Mouse (Mus musculus) adrenal gland, postnatal 25 days (tissue): ENCODE measurements around the gene Hbq1b. TPM values are rescaled to one million over a fixed set of nuclear protein-coding genes. Genes with fewer than 3 reads are reported as not detected.

Source experiments
- DNase-seq: peaks from one replicate; pipeline ENCODE4 v3.0.0; 2021; ENCODE audit warnings: mixed read lengths
- total RNA-seq: library from RNA; stranded (reverse); gene quantifications from 2 replicates; pipeline ENCODE4 v1.2.3, GENCODE M21; 2021

Hbq1b gene
- total RNA-seq, 1 experiment from 2014 or later = 0.64 TPM

DNA sequence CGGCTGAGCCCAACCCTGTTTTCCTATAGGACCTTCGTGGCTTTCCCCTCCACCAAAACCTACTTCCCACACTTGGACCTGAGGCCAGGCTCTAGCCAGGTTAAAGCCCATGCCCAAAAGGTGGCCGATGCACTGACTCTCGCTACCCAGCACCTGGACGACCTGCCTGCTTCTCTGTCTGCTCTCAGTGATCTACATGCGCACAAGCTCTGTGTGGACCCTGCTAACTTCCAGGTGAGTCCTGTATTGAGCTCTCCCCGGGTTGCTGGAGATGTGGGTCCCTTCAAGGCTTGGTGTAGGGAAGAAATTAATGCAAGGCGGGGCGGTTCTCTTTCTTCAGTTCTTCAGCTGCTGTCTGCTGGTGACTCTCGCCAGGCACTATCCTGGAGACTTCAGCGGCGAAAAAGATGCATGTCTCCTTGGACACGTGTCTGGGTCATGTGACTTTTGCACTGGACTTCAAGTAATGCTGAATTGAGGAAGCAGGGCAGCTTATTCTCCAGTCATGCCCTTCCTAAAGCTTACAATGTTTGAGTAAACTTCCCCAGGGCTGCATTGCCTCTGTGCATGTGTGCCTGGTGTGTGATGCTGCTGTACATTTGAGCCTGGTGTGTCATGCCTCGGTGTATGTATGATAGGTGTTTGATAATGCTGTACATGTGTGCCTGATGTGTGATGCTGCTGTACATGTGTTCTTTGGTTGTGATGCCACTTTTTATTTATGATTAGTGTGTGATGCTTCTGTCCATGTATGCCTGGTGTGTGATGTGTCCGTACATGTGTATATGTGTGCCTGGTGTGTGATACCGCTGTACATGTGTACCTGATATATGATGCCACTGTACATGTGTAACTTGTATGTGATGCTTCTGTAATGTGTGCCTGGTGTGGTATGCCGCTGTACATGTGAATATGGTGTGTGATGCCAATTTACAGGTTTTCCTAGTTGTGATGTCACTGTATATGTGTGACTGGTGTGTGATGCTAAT, 13.8 kb downstream of the Hbq1b start:
- no peak for DNase-seq

- DNase-seq = no peak
Measured at GRCm38 (mm10) chr11:32301506-32301905, 14.7 kb downstream of the Hbq1b start.

- no peak for DNase-seq
Measured at GRCm38 (mm10) chr11:32302824-32303419, 16.2 kb downstream of the Hbq1b start.

DNA sequence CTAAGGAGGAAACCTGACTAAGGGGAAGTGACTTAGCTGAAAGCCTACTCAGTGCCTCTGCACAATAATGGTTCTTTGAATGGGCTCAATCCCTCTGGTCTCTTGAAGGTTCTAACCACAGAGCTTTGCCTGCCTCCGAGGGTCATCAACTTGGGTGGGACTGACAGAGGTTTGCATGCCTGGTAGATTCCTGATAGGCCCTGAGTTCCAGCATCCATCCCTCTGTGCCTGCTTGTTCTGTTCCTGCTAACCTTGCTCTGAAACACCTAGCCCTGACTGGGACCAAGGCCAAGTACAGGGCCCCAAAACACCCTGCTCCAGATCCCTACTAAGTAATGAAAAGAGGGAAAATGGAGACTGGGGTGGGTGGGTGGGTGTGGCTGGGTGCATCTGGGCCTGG, 16.7 kb downstream of the Hbq1b start:
- no peak for DNase-seq

DNA sequence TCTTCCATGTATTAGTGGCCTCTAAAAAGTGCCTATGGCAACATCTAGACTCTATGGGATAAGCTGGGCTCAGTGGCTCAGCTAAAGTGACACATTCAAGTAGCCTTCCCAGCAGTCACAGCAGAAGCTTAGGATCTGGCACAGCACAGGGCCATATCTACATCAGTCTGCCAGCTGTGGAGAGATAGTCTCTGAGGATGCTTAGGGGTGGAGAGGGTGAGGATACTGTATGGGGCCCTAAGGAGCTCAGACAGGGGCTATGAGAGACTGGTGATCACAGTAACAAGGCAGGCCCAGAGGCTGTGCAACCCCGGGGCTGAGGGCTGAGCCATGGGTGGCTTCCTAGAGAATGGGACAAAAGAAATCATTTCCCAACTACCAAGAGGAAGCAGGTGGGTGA, 20.2 kb downstream of the Hbq1b start:
- DNase-seq = no peak

DNA sequence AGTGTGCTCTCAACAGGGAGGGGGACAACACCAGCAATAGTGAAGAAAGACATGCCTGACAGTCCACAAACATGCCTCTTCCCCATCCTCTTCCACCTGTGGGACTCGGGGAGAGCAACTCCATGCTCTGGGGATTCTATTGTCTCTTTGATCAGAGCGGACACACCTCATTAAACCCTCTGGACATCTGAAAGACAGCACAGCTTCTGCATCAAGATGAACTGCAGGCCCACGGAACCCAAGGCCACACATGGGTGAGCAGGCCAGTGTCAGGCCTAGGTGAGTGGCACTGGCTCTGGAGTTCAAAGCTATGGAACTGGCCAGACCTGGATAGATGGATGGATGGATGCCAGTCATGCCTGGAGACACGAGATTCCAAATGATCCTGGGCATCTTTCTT, 22.7 kb downstream of the Hbq1b start:
- DNase-seq = no peak

DNA sequence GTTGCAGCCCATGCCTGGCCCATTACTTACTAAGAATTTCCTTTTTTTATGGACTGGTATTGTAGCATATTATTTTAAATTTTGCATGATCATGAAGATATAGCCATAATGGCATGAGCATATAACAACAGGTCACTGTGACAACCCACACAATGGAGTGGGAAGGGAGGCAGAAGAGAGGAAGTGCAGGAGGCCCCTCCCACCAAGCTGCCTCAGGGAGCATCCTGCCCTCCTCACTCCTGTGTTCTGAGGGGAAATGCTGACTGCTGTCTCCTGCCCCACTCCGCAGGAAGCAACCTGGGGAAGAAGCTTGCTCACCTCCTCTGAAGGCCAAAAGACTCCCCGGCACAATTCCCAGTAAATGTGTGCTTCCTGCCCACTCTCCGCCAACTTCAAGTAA, 23.2 kb downstream of the Hbq1b start:
- DNase-seq = no peak

GRCm38 (mm10) chr11:32316009-32316408, 29.2 kb downstream of the Hbq1b start:
- no peak for DNase-seq

DNA sequence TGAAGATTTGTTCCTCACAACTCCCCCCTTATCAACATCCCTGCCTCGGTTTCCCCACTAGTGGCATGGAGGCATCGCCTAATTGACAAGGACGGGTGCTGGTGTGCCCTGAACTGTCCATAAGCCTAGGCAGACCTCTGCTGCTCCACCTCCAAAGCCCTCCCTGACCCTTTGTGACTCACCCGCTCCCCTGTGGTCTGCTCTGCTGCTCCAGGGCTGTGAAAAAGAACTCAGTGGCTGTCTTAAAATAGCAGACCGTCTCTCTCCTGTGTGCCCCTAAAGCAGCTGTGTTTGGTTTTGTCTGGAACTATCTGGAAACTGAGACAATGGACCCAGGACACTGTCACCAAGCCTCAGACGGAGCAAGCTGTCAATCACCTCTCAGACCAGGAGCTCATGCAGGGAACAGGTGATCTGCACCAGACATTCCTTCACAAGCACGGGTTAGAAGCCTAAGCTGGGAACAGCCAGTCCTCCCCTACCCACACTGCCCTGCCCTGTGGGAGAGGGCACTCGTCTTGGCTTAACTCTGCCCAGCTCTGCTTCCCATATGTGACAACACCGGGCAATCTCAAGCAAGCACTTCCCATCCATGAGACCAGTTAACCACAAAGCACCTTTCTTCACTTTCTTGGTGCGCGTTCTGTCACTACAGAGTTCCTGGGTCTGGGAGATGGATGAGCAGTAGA, 33.9 kb downstream of the Hbq1b start:
- no peak for DNase-seq

DNA sequence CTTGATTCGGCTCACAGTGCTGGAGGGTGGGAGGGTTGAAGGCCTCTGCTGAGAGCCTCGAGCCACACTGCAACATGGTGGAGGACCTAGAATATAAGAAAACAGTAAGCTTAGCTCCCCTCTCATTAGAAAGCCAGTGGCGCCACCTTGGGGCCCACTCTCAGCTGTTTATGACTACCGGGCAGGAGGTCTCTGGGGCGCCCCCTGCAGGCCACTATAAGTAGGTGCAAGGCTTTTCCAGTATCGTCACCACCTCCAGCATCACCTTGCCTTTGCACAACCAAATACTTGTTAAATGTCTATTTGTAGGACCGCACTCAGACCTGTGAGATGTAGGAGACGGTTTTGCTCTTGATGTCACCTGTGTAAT, 34.4 kb downstream of the Hbq1b start:
- peak; percentile 66 for DNase-seq

DNA sequence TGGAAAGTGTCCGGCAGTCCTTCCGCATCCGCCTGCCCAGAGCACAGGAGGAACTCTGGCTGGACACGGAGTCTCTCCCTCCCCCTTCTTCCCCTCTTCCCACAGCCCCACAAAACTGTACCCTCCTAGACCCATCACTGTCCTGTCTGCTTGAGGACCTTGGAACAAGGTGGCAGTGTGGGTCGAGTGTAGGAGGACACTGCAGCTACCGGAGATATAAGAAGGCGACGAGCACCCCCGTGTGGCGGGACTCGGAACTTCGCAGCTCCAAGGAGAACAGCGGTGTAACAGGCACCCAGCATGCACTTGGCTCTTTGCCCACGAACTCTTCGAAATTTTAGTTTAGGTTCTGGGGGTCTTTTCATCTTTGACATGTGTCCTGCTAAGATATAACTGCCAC, 37.8 kb downstream of the Hbq1b start:
- DNase-seq = peak; percentile 87

DNA sequence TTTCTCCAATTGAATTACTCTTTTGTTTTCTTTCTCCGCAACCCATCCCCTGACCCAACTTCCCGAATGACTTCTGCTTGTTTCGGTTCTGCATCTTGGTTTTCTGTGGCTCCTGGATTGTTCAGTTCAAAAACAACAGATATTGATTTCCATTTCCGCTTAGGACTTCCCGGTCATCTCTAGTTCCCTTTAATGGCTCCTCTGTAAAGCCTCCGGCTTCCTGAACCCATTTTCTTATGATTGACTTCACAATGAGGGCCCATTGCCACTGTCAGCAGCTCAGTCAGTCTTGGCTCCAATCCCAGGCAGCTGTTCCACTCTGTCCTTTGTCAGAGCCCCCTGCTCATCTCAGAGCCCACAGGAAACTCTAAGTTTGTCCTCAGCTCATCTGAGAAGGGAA, 44.3 kb downstream of the Hbq1b start:
- DNase-seq = no peak

- DNase-seq = no peak
Measured at GRCm38 (mm10) chr11:32331861-32332260, 45.1 kb downstream of the Hbq1b start.

DNA sequence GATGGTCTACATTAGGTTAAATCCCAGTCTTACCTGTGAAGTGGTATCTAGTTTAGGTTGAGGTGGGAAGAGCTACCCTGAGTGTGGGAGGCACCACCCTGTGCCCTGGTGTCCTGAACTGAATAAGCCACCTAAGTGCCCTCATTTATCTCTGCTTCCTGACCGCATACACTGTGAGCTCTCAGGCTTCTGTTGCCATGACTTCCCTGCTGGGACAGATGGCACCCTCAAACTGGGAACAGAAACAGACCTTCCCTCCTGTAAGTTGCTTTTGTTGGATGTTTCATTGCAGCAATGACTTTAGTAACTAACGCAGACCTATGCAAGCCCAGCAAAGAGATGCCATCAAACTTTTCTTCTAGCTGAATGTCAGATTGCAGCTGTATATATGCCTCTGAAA, 46.5 kb downstream of the Hbq1b start:
- no peak for DNase-seq

DNA sequence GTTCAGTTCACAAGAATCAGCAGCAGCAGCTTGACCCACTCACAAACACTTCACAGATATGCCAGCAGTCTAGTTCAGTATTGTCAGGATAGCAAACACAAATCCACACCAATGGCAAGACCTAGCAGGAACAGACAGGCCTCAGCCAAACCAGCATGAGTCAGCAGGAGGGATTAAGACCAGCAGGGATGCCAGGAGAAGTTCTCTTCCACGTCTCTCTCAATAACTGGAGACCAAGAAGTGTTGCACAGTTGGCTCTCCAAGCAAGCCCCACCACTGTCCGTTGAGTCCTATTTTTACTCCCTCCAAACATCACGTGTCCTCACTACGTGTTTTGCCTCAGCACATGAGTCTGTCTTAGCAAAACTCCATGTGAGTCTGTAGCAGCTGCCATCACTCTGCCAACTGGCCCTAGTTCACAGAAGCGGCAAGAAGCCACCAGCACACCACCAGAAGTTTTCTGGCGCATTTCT, 49.7 kb downstream of the Hbq1b start:
- DNase-seq = no peak

Other genes with a start within 250 kb of the Hbq1b start
- gene Il9r, start 86.7 kb upstream of the Hbq1b start, total RNA-seq = not detected in 2 replicates
- 11.3 and 15.4 TPM in 2 replicates for gene Snrnp25, start 81.5 kb upstream of the Hbq1b start, total RNA-seq
- gene Rhbdf1, start 64.7 kb upstream of the Hbq1b start, total RNA-seq = 27.6 and 27.9 TPM in 2 replicates
- 18.5 and 22.9 TPM in 2 replicates for gene Mpg, start 60.5 kb upstream of the Hbq1b start, total RNA-seq
- gene Nprl3, start 19.3 kb upstream of the Hbq1b start, total RNA-seq = 79.0 and 83.9 TPM in 2 replicates
- not detected in 2 replicates for gene Hba-x, start 10.6 kb upstream of the Hbq1b start, total RNA-seq
- 2,198 and 2,224 TPM in 2 replicates for gene Hba-a1, start 3.5 kb upstream of the Hbq1b start, total RNA-seq
- gene Hba-a2, start 9.5 kb downstream of the Hbq1b start, total RNA-seq = 1,730 and 2,563 TPM in 2 replicates
- not detected in 2 replicates for gene Hbq1a, start 13.1 kb downstream of the Hbq1b start, total RNA-seq
- gene Sh3pxd2b, start 60.9 kb downstream of the Hbq1b start, total RNA-seq = 4.6 and 5.1 TPM in 2 replicates
- 15.3 and 16.2 TPM in 2 replicates for gene Ubtd2, start 168.4 kb downstream of the Hbq1b start, total RNA-seq
- 1.5 TPM in 1 of 2 replicates, not detected in the other for gene Efcab9, start 245.1 kb downstream of the Hbq1b start, total RNA-seq
- gene Stk10, start 246.3 kb downstream of the Hbq1b start, total RNA-seq = 10.3 TPM in 2 replicates